Mouse (Mus musculus): ENCODE results near the gene Dclk3.

Gene Dclk3

DNA sequence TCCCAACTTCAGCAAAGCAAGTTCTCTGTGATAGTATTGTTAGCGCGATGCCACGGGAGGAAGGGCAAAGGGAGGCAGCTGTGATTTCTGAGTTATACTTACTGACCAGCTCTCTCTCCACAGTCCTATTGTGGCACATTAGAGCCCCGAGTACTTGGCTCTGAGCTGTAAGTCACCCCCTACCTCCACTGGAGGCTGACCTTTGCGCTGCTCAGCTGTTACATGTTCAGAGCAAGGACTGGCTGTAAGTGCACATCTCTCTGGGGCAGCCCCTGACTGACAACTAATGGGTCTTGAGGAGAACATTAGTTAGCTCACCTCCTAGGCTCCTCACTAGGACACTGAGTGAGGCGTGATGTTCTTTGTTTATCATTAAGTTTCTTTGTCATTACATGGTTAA, 1.6 kb downstream of the Dclk3 start:
- no peak for DNase-seq

DNA sequence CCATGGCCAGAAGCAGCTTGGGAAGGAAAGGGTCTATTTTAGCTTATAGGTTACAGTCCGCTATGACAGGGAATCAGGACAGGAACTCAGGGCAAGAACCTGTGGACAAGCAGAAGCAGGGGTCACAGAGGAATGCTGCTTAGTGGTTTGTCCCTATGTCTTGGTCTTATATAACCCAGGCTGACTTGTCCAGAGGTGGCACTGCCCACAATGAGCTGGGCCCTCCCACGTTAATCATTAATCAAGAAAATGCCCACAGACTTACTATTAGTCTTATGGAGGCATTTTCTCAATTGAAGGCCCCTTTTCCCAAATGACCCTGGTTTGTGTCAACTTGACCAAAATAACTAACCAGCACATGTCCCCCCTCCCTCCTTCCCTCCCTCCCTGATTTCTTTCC, 2.3 kb downstream of the Dclk3 start:
- DNase-seq = no peak

DNA sequence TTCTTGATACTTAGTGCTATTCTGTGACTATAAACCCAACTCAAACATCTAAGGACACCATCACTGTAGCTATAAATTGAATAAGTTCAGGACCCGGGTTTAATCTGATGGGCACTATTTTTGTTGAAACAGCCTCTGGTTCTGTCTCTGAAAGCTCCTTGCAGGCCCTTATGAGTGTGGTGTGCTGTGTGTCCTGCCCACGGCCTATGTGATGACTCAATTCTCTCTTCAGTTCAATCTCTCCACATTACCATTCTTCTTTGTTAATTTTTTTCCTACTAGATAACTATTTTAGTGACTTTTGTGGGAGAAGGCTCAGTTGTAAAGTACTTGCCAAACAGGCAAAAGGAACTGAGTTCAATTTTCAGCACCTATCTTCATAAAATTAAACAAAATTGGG, 7.3 kb downstream of the Dclk3 start:
- no peak for DNase-seq

DNA sequence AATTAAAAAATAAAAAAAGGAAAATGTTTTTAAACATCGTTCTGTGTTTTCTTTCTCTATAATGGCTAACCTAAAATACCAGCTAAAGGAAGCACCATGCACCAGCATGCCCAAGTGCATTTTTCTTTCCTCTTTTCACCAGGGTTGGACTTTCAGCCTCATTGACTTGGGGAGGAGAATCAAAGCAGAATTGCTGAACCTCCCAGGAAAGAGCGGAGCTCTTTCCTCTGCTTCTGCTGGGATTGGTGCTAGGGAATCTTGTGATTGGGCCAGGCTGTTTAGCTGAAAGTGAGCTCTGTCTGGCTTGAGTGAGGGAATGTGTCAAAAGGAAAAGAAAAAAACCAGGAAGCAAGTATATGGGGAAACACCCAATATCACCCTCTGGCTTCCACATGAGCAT, 10.1 kb downstream of the Dclk3 start:
- no peak for DNase-seq

DNA sequence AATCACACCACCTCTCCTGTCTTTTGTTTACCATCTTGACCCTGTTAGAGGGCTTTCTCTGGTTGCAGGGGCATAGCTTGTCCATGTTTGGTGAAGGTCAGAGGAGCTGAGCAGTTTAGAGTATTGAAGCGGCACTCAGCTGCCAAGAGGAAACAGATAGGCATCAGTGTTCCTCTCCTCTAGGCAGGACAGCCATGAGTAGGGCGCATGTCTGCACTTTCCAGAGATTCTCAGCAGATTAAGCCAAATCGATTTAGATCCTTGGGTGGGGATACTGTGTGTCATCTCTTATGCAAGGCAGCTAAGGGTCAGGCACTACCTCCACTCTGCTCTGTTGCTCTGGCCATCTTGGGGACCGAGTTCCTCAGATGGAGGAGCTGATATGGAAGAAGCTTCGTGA, 11.0 kb downstream of the Dclk3 start:
- DNase-seq = no peak

DNA sequence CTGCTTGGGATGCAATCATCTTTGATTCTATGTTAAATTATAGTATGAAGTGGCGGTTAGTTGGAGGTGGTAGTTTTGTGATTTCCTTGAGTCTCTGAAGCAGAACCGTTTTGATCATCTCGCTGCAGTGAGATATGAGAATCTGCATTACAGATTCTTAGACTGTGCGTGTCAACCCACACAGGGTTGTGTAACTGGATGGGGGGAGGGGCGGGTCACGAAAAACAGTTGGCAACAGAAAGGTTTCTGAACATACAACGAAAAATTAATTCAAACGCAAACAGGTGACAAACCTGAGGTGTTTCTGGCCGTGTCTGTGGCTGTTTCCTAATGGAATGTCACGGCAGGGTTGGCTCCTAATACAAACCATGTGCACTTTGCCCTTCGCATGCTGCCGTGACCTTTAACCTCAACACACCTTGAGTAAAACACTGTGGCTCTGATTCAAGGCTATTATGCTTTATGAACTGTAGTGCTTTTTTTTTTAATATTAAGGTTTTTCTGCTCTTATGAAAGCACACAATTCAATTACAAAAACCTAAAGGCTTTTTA, 12.0 kb downstream of the Dclk3 start:
- DNase-seq = no peak

DNA sequence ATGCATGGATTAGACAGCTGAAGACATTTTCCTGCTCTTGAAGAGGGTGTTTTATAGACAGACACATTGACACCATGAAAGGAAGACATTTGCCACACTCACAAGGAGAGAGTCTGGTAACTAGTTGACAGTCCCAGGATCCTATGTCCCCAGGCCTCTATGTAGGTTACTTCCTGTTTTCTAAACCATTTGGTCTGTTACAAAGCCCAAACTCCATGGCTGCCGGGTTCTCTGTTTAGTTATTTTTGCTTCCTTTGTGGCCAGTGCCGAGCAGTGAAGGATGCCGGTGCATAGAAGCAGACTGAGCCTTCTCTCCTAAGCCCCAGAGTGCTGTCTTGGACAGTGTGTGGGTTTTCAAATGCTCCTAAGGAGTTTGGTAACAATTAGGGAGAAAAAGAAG, 15.0 kb downstream of the Dclk3 start:
- no peak for DNase-seq

DNA sequence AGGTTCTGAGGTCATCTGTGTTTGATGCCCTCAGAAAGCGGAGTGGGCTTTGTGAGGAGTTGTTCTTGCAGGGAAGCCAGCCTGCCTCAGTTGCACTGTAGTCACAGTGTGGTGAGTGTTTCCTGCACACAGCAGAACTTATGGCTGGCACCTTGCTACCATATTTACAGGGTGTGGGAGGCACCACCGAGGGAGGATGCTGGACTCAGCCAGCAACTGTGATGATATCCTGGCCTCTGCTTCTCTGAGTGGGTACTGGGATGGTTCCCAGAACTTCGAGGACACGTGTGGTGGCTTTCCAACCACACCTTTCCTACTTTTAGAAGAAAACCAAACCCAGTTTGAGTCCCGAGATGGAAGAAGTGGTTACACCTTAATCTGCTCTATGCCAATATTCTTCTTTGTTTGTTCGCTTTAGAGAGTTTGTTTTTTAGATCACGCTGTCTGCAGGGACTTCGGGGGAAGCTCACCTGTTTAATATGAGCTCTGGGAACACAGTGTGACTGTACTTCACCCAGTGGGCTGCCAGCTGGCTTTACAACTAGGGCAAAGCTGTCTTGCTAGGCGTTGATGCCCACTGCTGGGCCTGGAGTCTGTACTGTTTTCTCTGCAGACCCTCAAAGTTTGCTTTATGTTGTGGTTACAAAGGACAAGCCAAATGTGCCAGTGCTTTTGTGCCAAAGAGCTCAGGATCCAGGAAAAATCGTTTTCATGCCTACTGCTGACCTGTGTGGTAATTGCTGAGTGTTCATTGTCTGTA, 18.5 kb downstream of the Dclk3 start:
- DNase-seq = no peak

DNA sequence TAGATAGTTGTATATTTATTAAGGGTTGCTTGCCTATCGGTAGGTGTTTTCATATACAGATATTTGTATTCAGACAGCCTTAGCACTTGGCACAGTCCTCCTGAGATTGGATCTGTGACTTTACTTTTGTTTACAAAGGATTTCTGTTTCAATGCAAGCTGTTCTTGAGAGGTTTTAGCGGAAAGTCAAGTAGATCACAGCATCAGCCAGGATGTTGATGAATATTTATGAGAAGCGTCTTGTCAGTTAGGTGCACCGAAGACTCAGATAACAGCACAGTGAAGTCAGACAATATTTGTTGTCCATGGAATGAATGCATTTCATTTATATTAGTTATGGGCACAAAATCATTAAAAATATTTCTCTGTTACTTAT, 19.0 kb downstream of the Dclk3 start:
- no peak for DNase-seq

DNA sequence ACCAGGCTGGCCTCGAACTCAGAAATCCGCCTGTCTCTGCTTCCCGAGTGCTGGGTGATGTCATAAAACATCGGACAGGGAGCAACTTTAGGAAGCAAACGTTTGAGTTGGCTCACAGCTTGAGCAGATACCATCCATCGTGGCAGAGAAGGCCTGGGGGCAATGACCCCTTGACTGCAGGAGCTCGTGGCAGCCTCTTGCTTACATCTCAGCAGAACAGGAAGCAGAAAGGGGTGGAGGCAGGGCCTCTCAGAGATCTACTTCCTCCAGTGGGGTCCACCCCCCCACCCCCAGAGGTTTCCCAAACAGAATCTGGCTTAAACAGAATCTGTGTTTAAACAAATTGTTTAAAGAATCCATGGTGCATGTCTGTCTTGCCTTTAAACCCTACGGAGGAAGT, 20.6 kb downstream of the Dclk3 start:
- DNase-seq = no peak

DNA sequence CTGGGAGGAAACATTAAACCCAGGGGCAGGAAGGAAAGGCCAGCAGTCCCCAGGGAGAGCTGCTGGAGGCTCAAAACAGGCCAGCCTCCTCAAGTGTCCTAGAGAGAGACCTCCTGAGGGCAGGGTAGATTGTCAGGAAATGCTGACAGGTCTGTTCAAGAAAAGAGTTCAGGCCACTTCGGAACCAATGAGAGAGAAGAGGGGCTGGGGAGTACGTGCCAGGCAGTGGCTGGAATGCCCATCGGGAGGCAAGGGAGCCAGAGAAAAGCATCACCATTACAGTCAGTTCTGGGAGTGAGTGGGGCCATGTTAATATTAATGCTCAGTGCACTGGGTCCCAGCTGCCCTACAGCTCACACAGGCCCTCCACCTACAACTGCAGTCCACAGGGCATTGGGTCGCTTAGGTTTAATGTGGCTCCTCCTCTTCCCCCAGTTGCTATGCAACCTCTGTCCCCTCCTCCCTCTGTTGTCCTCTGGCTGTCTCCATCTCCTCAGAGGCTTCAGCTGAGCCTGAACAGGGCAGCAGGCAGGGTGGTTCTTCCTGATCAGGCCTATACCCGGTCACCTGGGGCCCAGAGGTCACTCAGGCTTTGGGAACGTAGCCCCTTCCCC, 21.4 kb downstream of the Dclk3 start:
- no peak for DNase-seq

DNA sequence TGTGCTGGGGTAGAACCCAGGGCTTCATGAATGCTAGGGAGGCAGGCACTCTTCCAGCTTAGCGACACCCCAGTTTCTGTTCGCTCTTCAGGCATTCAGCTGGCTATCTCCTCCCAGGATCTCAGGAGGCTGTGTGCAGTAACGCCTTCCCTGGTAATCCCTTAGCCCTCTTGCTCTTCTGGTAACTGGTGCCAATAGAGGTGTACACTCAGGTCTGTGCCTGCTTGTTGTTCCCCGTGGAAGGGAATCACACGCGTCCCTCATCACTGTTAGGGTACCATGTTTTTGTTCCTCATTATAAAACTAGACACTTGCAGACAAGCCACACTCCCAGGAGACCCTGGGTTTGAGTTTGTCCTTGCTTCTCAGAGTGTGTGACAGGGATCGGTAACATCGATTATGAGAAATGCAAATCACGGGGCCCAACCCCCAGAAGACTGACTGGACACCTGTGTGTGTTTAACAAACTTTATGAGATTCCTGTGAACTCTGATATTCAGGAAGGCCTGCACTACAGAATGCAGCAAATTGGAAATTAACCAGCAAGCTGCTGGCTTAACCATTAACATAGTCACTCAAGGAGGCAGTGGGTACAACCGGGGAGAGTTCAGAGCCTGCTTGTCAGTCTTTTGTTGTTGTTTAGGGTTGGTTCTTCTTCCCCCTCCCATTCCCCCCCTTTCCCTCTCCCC, 22.7 kb downstream of the Dclk3 start:
- no peak for DNase-seq

DNA sequence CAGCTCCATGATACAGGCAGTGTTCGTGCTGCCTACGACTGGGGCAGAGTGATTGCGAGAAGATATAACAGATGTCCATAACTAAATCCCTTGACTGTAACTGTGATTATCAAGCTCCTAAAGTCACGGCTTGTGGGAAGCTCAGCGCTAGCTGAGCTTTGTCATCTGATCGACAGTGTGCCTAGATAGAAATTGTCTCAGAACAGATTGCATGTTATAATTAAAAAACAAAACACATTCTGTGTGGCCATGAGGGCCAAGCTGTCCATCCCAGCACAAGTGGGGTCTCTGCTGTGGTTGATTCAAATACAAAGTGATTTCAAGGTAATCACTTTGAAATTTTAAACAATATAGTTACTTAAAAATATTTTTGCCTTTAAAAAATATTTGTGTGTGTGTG, 26.8 kb downstream of the Dclk3 start:
- DNase-seq = no peak

DNA sequence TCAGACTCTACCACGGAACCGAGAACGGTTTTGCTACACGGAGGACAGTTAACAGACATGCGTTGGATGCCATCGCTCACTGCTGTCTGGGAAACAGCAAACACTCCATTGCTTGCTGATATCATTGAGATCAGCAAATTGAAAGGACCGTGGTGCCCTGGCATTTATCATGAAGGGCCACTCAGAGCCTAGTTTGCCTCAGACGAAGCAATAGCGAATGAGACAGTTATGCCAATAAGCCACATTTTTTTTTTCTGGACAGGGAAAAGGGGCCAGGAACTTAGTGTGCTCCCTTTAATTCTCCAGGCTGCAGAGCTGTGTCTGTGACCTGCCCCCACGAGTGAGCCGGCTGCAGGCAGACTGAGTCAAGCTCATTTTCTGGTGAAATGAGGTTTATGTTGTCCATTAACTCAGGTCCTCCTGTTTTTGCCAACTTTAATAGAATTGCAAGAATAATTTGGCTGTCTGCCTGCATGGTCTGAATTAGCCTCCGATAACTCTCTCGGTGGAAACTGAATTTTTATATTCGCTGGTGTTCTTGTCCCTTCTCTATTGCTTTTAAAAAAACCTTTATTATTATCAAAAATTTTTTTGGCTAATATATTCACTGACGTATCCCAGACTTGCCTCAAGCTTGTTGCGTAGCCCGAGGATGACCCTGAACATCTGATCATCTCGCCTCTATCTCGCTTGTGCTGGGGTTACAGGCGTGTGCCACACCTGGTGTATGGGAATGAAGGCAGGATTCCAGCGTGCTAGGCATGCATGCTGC, 35.0 kb downstream of the Dclk3 start:
- no peak for DNase-seq

DNA sequence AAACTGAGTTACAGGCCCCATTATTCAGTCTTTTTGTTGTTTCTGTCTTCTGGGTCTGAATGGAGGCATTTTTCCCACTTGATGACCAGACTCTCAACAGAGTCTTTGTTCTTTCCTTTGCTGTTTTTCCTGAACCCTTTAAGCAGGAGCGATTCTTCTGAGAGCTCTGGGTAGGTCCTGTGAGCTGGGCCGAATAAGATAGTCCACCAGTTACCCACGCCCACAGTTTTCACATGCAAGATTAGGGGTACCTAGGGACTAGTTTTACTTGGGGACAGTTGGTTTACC, 35.5 kb downstream of the Dclk3 start:
- DNase-seq = no peak

DNA sequence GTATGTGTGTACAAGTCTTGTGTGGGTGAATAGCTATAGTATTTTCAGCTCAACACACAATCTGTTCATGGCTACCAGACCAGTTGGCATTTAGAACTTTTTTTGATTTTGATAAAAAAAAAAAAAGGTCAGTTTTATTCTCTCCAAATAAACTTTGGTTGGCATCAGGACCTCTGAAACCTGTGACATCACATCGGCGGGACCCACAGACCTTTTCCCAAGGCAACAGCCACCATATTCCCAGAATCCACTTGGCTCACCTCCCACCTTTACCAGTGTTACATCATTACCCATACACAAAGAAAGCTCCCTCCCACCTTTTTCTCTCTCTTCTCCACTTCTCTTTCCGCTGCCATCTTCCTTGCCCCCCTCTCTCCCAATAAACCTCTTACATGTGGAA, 36.4 kb downstream of the Dclk3 start:
- no peak for DNase-seq

DNA sequence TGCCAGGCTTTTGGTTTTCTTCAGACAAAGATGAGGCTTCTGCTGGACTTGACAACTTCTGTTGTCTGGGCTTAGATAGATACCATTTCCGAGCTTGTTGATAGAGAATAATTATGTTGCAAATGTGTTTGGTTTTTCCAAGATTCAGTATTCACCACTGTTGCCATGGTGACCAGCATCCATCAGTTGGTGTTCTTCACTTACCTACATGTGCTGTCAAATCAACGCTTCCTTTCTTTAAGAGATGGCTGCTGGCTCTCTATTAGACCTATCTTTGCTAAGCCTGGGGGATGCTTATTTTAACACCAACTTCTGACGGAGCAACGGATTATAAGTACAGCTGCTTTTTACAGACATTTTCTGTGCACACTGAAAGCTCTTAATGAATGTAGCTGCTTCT, 37.1 kb downstream of the Dclk3 start:
- no peak for DNase-seq

DNA sequence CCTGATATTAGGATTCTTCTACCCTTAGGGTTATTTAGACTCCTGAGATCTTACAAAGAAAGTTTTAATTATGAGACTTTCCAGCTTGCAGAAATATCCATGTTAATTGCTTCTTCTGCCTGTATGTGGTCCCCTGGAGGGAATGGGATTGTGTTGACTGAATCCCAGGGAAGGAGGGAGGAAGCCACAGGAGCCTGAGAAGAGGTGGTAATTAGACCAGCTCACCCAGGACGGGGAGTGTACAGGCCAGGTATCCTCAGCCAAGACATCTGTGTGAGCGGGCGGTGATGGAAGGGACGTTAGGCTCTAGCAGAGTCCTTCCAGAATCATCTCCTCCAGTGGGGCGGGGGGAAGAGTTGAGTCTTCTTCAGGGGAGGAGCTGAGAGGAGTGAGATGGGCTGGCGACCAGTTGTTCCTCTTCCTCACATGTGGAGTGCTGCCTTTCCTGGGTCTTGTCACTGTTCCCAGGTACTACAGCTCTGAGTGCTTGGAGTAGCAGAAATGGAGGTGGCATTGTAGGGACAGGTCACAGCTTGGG, 37.7 kb downstream of the Dclk3 start:
- no peak for DNase-seq

DNA sequence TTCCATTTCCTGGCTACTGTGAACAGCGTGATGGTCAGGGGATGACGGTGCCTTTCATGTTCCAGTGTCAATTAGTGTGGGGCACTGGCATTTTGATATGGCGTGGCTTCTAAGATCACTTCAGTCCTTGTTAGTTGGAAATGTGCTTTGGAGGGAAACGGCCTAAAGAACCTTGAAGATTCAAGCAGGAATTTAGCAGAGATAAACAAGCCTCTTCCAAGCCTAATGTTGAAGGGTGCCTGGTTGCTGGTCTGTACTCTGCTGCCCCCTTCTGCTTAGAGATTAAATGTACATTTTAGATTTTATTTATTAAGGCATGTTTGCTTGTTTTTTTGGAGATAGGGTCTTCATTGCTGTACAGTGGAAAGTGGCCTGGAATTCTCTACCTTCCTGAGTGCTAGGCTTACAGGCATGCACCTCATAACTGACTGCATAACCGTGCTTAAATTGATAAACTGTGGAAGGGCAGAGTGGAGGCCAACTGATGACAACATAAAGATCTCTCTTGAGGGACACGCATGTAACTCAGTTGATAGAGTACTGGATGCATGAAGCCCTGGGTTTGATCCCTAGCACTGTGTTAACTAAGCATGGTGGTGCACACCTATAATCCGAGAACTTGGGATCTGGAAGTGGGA, 40.1 kb downstream of the Dclk3 start:
- DNase-seq = no peak

DNA sequence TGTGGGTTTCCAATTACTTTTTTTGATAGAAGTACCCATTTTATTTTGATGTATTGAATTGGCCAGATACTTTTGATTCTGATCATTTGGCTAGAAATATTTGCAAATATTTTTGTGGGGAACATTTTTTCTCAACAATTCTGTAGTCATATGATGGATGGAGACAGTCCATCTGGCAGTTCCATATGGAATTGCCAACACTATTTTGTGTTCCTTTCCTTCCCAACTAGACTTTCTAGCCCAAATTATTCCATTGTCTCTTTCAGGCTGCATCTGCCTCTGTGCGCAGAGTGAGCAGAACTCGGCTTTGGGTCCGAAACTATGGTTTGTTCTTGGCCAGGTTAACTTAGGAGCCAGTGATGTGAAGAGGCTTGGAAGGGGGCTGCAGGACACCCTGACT, 42.1 kb downstream of the Dclk3 start:
- no peak for DNase-seq

DNA sequence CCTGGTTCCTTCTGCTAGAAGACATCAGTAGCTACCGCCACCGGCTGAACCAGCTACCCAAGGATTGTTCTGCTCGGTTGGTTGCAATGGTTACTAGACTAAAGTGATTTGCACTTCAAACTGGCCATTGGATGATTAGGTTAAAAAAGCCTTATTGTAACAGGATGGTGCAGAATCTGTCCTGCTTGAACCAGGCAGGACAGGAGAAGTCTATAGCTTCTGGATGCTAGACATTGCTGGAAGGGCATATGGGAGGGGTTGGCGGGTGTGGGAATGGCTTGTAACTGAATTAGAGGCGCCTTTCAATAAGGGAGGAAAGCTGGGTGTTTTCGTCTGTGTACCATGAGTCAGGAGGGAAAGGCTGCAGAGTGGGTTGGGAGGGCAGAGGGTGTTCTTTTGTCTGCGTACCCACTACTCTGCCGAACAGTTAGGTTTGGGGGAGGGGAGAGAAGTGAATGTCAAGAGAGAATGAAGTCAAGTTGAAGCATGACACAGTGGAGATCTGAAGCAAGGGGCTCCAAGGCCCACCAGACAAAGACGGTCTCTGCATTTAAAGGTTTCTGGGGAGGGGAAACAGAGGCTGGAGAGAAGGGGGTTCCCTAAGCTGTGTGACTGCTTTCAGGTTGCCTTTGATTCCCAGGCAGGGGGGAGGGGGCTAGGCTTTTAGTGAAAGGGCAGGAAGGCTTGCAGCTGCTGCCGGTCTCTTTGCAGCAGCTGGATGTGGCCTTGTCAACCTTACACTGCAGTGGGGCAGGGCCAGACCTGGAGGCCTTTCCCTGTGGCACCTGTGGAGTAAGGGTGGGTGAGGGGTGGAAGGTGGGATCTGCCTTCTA, 48.0 kb downstream of the Dclk3 start:
- DNase-seq = no peak

DNA sequence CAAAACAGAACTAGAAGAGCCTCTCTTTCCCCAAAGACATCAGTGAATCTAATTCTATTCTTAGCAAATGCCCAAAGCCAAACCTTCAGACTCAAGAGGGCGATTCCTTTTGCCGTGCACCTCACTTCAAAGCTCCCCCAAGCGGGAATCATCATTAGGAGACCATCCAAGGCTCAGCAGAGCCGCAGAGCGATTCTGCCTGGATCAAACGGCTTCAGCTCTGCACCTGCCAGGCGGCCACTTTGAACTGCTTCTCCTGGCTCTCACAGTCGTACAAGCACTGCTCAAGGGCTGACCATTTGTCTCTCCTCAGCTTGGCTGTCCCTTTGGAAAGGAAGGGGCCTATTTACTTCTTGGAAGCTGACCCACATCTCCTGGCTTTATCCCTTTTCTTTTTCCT, 51.7 kb downstream of the Dclk3 start:
- no peak for DNase-seq
